Mouse (Mus musculus): ENCODE data around the gene Plet1.

DNA sequence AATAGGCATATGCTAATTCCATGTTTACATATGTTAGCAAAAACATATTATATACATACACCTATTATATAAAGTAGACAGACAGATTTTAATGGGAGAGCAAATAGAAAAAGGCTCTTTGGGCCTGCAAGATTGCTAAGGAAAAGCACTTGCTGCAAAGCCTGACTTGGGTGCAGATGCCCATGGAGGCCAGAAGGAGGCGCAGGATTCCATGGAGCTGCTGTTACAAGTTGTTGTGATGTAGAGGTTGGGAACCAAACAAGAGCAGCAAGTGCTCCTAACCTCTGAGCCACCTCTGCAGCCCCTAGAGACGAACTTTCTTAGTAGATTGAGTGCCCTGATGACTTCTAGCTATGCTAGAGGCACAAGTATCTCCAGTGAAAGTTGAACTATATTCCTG is 24.5 kb downstream of the Plet1 start:
- TF ChIP-seq CTCF (IDR thresholded peaks at IDR 0.05; ENCODE audit: low read depth) (peak; percentile 73), EP300 (optimal IDR thresholded peaks at IDR 0.05) (no peak)

Data from stomach, postnatal 0 days (tissue).